Mouse (Mus musculus) hindbrain, embryonic 11.5 days (tissue): ENCODE data around the gene Rnf207. TPM values are rescaled to one million over a fixed set of nuclear protein-coding genes. Genes with fewer than 3 reads are reported as not detected.

Source experiments
- ATAC-seq: fragments of 200-750 bp; cut with Nextera tagmentation; 2 replicates; pipeline ENCODE4 v1.8.0; 2017; ENCODE audit warnings: mild to moderate bottlenecking, moderate TSS enrichment, moderate library complexity; ENCODE audit not compliant: low FRiP score
- DNase-seq: peaks from one replicate; pipeline ENCODE4 v3.0.0-alpha.2; 2015; ENCODE audit warnings: low spot score
- H3K27ac ChIP-seq: fragments of 300-500 bp; sonication (generic); 2 replicates; pipeline ENCODE4 v1.5.1; 2014; ENCODE audit warnings: mild to moderate bottlenecking, low read depth, low read length
- H3K27me3 ChIP-seq: fragments of 300-500 bp; sonication (generic); 2 replicates; pipeline ENCODE4 v1.6.1; 2014; ENCODE audit warnings: mild to moderate bottlenecking, low read length, moderate library complexity, mixed read lengths; ENCODE audit not compliant: control insufficient read depth, insufficient read depth
- H3K36me3 ChIP-seq: fragments of 300-500 bp; sonication (generic); 2 replicates; pipeline ENCODE4 v1.6.1; 2014; ENCODE audit warnings: mild to moderate bottlenecking, low read length, moderate library complexity, mixed read lengths; ENCODE audit not compliant: control insufficient read depth, insufficient read depth
- H3K4me1 ChIP-seq: fragments of 300-500 bp; sonication (generic); replicated peaks from 2 replicates; pipeline ENCODE4 v1.6.1; 2014; ENCODE audit warnings: low read length, mixed read lengths; ENCODE audit not compliant: control insufficient read depth, insufficient read depth
- H3K4me2 ChIP-seq: fragments of 300-500 bp; sonication (generic); replicated peaks from 2 replicates; pipeline ENCODE4 v1.6.1; 2014; ENCODE audit warnings: mild to moderate bottlenecking, low read depth, low read length
- H3K4me3 ChIP-seq: fragments of 300-500 bp; sonication (generic); 2 replicates; pipeline ENCODE4 v1.5.1; 2014; ENCODE audit warnings: low read depth, low read length
- H3K9ac ChIP-seq: fragments of 300-500 bp; sonication (generic); 2 replicates; pipeline ENCODE4 v1.6.1; 2014; ENCODE audit warnings: low read depth, low read length
- H3K9me3 ChIP-seq: fragments of 300-500 bp; sonication (generic); 2 replicates; pipeline ENCODE4 v1.6.1; 2016; ENCODE audit warnings: low read length; ENCODE audit not compliant: control insufficient read depth
- WGBS: fragments of 180-500 bp; shearing (Covaris S2); extraction: QIAGEN DNeasy Blood & Tissue Kit; methylation state at CpG from one replicate; pipeline ENCODE4 v1.1.7; 2014; 5-methylcytosine and 5-hydroxymethylcytosine counted together
- polyA plus RNA-seq: library from polyadenylated mRNA; unstranded; fragments of >200 nt; fragmentation: Nextera tagmentation; extraction: Ambion mirVana; gene quantifications from 2 replicates; pipeline ENCODE4 v1.2.1, GENCODE M21; 2014

Gene Rnf207
- polyA plus RNA-seq, 1 experiment from 2014 or later, result 1.5 TPM

DNA sequence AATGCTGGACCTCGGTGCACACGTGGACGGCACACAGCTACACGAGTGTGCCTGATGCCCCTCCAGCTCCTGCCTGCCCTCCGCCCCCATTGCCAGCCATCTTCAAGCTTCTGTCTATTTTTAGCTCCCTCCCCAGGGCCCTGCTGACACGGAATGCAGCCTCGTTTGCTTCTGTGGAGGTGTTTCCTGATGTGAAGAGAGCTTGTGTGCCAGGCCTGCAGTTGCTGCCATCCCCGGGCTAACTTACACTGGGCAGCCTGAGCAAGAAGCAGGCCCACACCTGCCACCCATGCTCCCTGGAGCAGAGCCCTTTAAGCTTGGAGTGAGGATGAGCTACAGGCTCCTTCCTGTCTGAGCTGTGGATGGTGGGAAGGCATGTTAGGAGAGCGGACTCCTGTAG lies 56.6 kb downstream of the Rnf207 start:
- H3K36me3 ChIP-seq, result no peaks in the 10 kb centered on the region
- DNase-seq (no peak), ATAC-seq (no peak)
- no peak overlapping the region for H3K27ac ChIP-seq
- no peak overlapping the region for H3K9ac ChIP-seq
- no peak overlapping the region for H3K4me3 ChIP-seq
- WGBS, result 77% methylated on average over 9 of the region's 9 CpGs
- no peaks in the 10 kb centered on the region for H3K9me3 ChIP-seq
- no peak overlapping the region for H3K4me2 ChIP-seq
- H3K4me1 ChIP-seq, result peaks cover 3% of the 10 kb centered on the region; the same call in 1 of the 2 replicates
- H3K27me3 ChIP-seq, result no peaks in the 10 kb centered on the region

DNA sequence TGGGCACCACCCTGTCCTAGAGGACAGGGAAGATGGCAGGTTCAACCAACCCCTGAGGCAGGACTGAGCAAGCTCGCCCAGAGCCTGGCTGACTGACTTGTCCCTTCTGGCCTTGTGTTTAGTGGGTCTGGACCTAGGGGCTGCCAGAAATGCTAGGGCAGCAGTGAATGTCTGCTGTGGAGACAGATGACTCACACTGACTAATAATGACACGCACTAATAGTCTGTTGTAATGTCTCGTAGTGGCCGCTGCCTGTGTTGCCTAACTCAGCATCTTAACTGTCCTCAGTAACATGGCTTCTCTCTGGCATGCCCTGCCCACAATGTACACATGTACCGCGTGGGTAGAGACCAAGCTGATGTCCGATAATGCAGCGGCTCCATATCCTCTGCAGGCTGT lies 58.3 kb downstream of the Rnf207 start:
- peaks cover 3% of the 10 kb centered on the region; the same call in 1 of the 2 replicates for H3K4me1 ChIP-seq
- no peak for DNase-seq

DNA sequence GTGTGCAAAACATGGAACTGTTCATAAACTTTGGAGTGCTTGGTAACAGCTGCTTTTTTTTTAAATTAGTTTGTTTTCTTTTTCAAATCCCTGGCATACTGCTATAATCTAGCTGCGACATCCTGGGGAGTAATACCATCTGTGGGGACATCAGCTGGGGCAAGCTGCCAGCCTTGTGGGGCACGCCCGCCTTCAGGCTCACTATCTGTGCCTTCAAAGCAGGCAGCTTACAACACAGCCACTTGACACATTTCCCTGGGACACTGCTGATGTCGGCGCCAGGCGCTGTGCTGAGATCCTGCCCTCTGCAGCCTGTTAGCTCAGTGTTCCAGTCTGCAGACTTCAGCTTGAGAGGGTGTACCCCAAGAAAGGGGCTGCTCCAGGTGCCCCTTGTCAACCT lies 61.7 kb downstream of the Rnf207 start:
- H3K9me3 ChIP-seq, result no peaks in the 10 kb centered on the region
- no peak overlapping the region for H3K4me3 ChIP-seq
- DNase-seq (no peak), ATAC-seq (no peak)
- H3K4me2 ChIP-seq, result no peak overlapping the region
- no peaks in the 10 kb centered on the region for H3K36me3 ChIP-seq
- no peaks in the 10 kb centered on the region for H3K4me1 ChIP-seq
- H3K9ac ChIP-seq, result no peak overlapping the region
- H3K27ac ChIP-seq, result no peak overlapping the region
- WGBS, result 76% methylated on average over 6 of the region's 6 CpGs
- H3K27me3 ChIP-seq, result no peaks in the 10 kb centered on the region

More for the DNA sequence above, 58.3 kb downstream of the Rnf207 start:
- no peak overlapping the region for H3K4me3 ChIP-seq
- no peak overlapping the region for H3K4me2 ChIP-seq
- 92% methylated on average over 8 of the region's 8 CpGs for WGBS
- no peak for ATAC-seq
- no peaks in the 10 kb centered on the region for H3K9me3 ChIP-seq
- no peaks in the 10 kb centered on the region for H3K27me3 ChIP-seq
- no peak overlapping the region for H3K27ac ChIP-seq
- H3K36me3 ChIP-seq, result no peaks in the 10 kb centered on the region
- no peak overlapping the region for H3K9ac ChIP-seq

Other genes with a start within 250 kb of the Rnf207 start
- 4.0 and 4.6 TPM in 2 replicates for gene Plekhg5, start 246.5 kb downstream of the Rnf207 start, polyA plus RNA-seq
- 0.18 and 0.28 TPM in 2 replicates for gene Tnfrsf25, start 203.1 kb downstream of the Rnf207 start, polyA plus RNA-seq
- gene Espn, start 166.6 kb downstream of the Rnf207 start, polyA plus RNA-seq, result 1.4 and 2.0 TPM in 2 replicates
- 2.7 and 4.3 TPM in 2 replicates for gene Hes2, start 160.1 kb downstream of the Rnf207 start, polyA plus RNA-seq
- 116 and 125 TPM in 2 replicates for gene Acot7, start 140.9 kb downstream of the Rnf207 start, polyA plus RNA-seq
- 8.7 and 9.5 TPM in 2 replicates for gene Gpr153, start 44.8 kb downstream of the Rnf207 start, polyA plus RNA-seq
- gene Hes3, start 27.3 kb downstream of the Rnf207 start, polyA plus RNA-seq, result 2.9 and 3.5 TPM in 2 replicates
- 17.4 and 20.6 TPM in 2 replicates for gene Icmt, start 21.8 kb downstream of the Rnf207 start, polyA plus RNA-seq
- gene Rpl22, start 6.7 kb upstream of the Rnf207 start, polyA plus RNA-seq, result 304 and 330 TPM in 2 replicates
- 0.14 and 0.28 TPM in 2 replicates for gene Chd5, start 19.7 kb upstream of the Rnf207 start, polyA plus RNA-seq
- gene Nphp4, start 157.7 kb upstream of the Rnf207 start, polyA plus RNA-seq, result 3.5 and 4.2 TPM in 2 replicates
- gene Kcnab2, start 158.9 kb upstream of the Rnf207 start, polyA plus RNA-seq, result 9.2 and 11.1 TPM in 2 replicates